Mouse (Mus musculus) thymus, postnatal 36 days (tissue): ENCODE data around the gene Hspa1a.

ENCODE experiments used
- DNase-seq, 2 experiments: peaks; one replicate each; pipeline ENCODE4 v3.0.0; 2022; ENCODE audit warnings: mixed read lengths in 2 of 2

Hspa1a gene

GRCm38 (mm10) chr17:34946486-34947140, 25.3 kb downstream of the Hspa1a start:
- no peak for DNase-seq

- no peak for DNase-seq
Measured at GRCm38 (mm10) chr17:34944362-34944761, 27.6 kb downstream of the Hspa1a start.

DNA sequence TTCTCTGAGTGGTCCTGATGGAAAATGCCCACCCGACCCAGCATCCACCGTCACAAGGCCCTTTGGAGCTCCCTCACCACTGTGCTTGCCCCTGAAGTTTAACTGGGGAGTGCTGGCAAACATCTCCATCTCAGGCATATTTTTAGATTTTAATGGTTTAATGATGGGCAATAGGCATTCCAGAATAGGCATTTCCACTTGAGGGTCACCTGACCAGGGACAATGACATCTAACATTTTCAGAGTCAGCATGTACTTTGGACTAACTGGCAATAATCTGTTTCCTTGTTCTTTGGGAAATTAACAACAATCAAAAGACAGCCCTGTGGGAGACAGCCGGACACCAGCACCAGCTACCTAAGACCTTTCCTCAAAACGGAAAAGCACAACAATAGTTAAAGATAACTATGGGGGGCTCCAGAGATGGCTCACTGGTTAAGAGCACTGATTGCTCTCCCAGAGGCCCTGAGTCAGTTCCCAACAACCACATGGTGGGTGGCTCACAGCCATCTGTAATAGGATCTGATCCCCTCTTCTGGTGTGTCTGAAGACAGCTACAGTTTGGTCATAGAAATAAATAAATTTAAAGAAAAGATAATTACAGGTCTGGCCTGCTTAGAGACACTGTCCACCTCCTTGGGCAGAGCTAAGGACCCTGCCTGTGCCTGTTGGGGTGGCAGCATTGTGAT, 28.7 kb downstream of the Hspa1a start:
- no peak for DNase-seq

GRCm38 (mm10) chr17:34941344-34942041, 30.5 kb downstream of the Hspa1a start:
- DNase-seq: no peak

DNA sequence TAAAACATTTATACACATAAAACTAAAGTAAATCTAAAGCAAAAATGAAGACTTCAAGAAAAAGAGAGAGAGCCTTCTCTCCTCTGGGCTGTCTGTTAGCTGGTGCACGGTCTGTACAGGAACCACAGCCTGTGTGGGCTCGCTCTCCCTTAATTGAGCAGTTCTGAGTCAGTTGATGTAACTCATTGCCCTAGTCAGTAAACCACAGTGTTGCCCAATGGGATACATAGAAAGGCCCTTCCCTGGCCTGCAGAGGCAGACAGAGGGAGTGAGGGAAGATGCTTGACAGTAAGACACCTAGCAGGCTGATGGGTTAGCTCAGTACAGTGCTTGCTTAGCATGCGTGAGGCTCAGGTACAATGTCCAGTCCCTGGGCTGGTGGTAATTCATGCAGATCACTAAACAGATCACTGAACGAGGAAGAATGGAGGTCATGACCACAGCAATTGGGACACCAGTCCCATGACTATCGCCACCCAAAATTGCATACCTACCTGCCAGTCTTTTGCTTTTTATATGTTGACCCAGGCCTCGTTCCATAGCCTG, 33.9 kb downstream of the Hspa1a start:
- no peak for DNase-seq

GRCm38 (mm10) chr17:34934830-34935229, 37.1 kb downstream of the Hspa1a start:
- DNase-seq: no peak

DNA sequence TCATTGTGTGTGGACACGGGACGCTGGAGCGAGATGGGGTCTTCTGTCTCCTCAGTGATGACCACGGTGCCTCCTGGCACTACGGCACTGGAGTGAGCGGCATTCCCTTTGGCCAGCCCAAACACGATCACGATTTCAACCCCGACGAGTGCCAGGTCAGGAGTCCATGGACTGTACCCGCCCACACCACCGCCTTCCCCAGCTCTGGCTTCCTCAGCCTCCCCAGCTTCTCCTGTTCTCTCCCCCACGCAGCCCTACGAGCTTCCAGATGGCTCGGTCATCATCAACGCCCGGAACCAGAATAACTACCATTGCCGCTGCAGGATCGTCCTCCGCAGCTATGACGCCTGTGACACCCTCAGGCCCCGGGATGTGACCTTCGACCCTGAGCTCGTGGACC, 37.9 kb downstream of the Hspa1a start:
- no peak for DNase-seq

DNA sequence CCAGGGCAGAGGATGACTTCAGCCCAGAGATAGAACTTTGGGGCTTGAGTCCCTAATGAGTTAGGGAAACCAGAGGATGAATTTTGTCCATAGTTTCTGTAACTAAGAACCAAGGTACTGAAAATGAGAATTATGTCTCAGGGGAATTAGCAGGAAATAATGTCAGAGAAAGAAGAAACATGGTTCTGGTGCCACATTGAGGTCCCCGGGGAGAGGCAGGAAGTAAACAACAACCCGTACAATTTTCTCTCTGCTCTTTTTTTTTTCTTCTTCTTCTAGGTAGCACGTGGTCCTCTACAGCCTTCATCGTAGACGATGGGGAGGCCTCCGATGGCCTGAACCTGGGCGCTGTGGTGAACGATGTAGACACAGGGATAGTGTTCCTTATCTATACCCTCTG, 39.7 kb downstream of the Hspa1a start:
- no peak for DNase-seq

GRCm38 (mm10) chr17:34931735-34932098, 40.2 kb downstream of the Hspa1a start:
- DNase-seq: peak; percentile 53 to 64

GRCm38 (mm10) chr17:34931061-34931734, 40.8 kb downstream of the Hspa1a start, which contains the start of gene Neu1:
Gene Neu1, plus strand, starts transcription at chr17:34931253.
- peak; percentile 91 to 95 for DNase-seq

DNA sequence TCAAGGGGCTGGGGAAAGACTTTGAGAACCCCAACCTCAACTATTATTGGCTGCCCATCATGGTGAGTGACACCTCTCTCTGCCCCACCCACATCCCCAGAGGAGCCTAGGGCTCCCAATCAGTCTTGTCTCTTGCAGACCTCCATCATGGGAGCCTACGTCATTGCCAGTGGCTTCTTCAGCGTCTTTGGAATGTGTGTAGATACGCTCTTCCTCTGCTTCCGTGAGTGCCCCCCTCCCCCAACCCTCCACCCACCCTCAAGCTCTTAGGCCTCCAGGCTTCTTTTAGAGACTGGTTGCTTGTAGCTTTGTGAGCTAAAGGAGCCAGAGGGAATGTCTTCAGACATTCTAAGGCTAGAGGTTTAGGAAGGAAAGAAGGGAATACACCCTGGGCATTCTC, 43.1 kb downstream of the Hspa1a start:
- no peak for DNase-seq

DNA sequence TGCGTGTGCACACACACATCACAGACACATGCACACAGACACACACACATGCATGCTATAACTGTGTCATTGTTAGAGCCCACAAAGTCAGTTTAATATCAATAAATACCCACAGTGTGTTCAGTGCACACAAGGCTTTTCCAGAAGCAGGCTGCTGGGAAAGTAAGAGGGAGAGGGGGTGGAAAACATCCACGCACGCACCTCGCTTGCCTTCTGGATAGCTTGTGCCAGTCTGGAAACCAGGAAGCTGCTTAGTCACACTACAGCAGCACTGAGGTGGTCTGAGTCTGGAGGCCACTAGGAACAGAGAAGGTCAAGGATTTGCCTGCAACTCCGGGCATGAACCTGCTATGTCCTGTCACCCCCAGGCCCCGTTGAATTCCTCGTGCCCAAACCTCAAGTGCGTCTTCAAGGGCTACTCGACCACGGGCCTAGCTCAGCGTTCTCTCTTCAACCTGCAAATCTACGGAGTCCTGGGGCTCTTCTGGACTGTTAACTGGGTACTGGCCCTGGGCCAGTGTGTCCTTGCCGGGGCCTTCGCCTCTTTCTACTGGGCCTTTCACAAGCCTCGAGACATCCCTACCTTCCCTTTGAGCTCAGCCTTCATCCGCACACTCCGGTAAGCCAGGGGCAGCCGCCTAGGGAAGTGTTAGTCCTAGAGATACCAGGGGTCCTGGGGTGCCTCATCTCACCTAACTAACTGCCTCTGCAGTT, 44.5 kb downstream of the Hspa1a start:
- no peak for DNase-seq

GRCm38 (mm10) chr17:34924258-34924657, 47.7 kb downstream of the Hspa1a start:
- DNase-seq: no peak

DNA sequence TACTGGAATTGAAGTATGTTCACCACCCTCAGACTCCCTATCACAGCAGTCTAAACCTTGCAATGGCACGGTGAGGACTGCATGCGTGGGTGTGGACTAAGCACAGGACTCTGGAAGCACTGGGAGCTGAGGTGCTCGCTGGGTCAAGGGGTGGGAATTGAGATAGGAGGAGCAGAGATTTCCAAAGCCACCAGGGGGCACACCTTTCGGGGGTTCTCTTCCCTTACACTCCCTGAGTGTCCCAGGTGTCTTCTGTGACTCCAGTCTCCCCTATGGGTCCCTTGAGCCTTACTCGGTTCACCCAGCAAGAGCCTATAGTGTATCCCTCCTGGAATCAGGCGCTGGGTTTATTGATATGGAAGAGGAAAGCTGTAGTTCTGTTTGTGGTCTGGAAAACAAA, 49.0 kb downstream of the Hspa1a start:
- peak in 1 of 2 experiments; percentile 31 for DNase-seq
